33 mouse cellular contexts compared by ENCODE assay signal in the genomic region with DNA sequence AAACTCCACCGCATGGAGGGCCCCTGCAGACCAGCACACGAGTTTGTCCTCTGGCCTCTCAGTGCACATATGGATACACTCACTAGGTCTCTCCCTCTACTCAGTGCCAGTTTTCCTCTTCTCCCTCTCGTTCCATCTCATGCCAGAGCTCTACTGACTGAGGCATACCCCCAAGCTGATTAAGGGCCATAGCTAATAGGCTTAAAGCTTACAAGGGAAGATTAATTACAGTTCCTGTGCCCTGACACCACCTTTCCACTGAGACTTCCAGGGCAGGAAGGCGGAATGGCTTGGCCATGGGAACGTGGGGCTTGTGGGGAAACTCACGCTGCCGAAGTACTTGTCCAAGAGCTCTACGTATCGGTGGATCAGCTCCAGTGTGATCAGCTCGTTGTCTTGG. TPM values are rescaled to one million over a fixed set of nuclear protein-coding genes. Genes with fewer than 3 reads are reported as not detected.
"Had no signal": no experiment of that assay in that cellular context is flagged by ENCODE, and none has a peak within 500 bp of the region (broad histone marks: within the 10 kb centered on the region; RNA-seq: fewer than 3 reads in every experiment).

No protein-coding gene starts in this region.

- H3K4me3 ChIP-seq: left cerebral cortex, adult 2 months; limb, embryonic 10.5 days; limb, embryonic 12.5 days; limb, embryonic 13.5 days; limb, embryonic 15.5 days; liver, embryonic 13.5 days; liver, embryonic 15.5 days; lung, embryonic 15.5 days; megakaryocyte, embryonic 14.5 days; midbrain, embryonic 10.5 days; midbrain, embryonic 12.5 days; midbrain, embryonic 13.5 days; midbrain, embryonic 15.5 days; myocyte had no signal

- H3K27me3 ChIP-seq: limb, embryonic 12.5 days; limb, embryonic 13.5 days; limb, embryonic 15.5 days; liver, embryonic 13.5 days; liver, embryonic 15.5 days; lung, embryonic 15.5 days; megakaryocyte, embryonic 14.5 days; midbrain, embryonic 12.5 days; midbrain, embryonic 13.5 days; midbrain, embryonic 15.5 days had no signal

- H3K27ac ChIP-seq: left cerebral cortex, adult 2 months; limb, embryonic 10.5 days; limb, embryonic 12.5 days; limb, embryonic 13.5 days; limb, embryonic 15.5 days; liver, embryonic 13.5 days; liver, embryonic 14.5 days; liver, embryonic 15.5 days; lung, embryonic 15.5 days; macrophage; midbrain, embryonic 10.5 days; midbrain, embryonic 12.5 days; midbrain, embryonic 13.5 days; midbrain, embryonic 15.5 days had no signal

- H3K9me3 ChIP-seq: limb, embryonic 10.5 days; limb, embryonic 12.5 days; limb, embryonic 13.5 days; limb, embryonic 15.5 days; liver, embryonic 13.5 days; liver, embryonic 15.5 days; lung, embryonic 15.5 days; megakaryocyte, embryonic 14.5 days; midbrain, embryonic 10.5 days; midbrain, embryonic 12.5 days; midbrain, embryonic 13.5 days; midbrain, embryonic 15.5 days had no signal

- ATAC-seq: liver, postnatal 0 days; lung, postnatal 0 days; midbrain, embryonic 13.5 days; midbrain, embryonic 15.5 days; midbrain, embryonic 16.5 days had no signal

- H3K4me2 ChIP-seq: limb, embryonic 12.5 days; limb, embryonic 13.5 days; limb, embryonic 15.5 days; liver, embryonic 13.5 days; liver, embryonic 15.5 days; lung, embryonic 14.5 days; lung, embryonic 15.5 days; midbrain, embryonic 11.5 days; midbrain, embryonic 12.5 days; midbrain, embryonic 13.5 days; midbrain, embryonic 15.5 days had no signal

- DNase-seq: layer of hippocampus, postnatal 36 days; left cerebral cortex, postnatal 4 days; liver; liver, embryonic 13.5 days; liver, postnatal 0 days; lung, adult 18-20 months; lung, adult 2 months; lung, embryonic 14.5 days; lung, postnatal 10 days; lung, postnatal 14 days; lung, postnatal 36 days; lung, postnatal 4 days; midbrain, embryonic 14.5 days had no signal

- H3K9ac ChIP-seq: limb, embryonic 12.5 days; limb, embryonic 13.5 days; limb, embryonic 15.5 days; liver, embryonic 13.5 days; liver, embryonic 14.5 days; liver, embryonic 15.5 days; liver, postnatal 0 days; lung, embryonic 14.5 days; lung, embryonic 15.5 days; midbrain, embryonic 12.5 days; midbrain, embryonic 13.5 days; midbrain, embryonic 15.5 days had no signal

RNA-seq across cellular contexts. Expression of a gene that starts 15.2 kb away (rescaled TPM):
- polyA plus RNA-seq: limb, embryonic 11.5 days; liver, adult 2 months; liver, embryonic 13.5 days; liver, embryonic 15.5 days; liver, postnatal 0 days; lung, adult 2 months; macrophage had no signal

RNA-seq across cellular contexts. Expression of a gene that starts 30.6 kb away (rescaled TPM):
- polyA plus RNA-seq: midbrain, embryonic 11.5 days had no signal
